Mouse (Mus musculus) liver, adult 2 months (tissue): Measurements from ENCODE around the gene Larp1.

Experiments used
- CTCF ChIP-seq: fragments of 200-500 bp; IDR thresholded peaks from 2 replicates; pipeline ENCODE4 v1.5.1; 2011; ENCODE audit warnings: low read depth, low read length, control low read depth
- POLR2A ChIP-seq: fragments of 200-500 bp; IDR thresholded peaks from 2 replicates; pipeline ENCODE4 v1.6.1; 2011; ENCODE audit warnings: low read length, control low read depth; ENCODE audit not compliant: insufficient read depth; ENCODE audit errors: extremely low read depth

- TF ChIP-seq CTCF (no peak), POLR2A (no peak)
Measured at GRCm38 (mm10) chr11:58021095-58021494, 12.2 kb downstream of the Larp1 start.
